Mouse (Mus musculus) megakaryocyte-erythroid progenitor cell, adult 5-6 weeks (primary cell): ENCODE results near the gene Cib1. TPM values are rescaled to one million over a fixed set of nuclear protein-coding genes. Genes with fewer than 3 reads are reported as not detected.

ENCODE experiments used
- ATAC-seq: replicated peaks from 2 replicates; pipeline ENCODE4 v1.8.0; 2016; ENCODE audit warnings: mild to moderate bottlenecking, inconsistent platforms; ENCODE audit not compliant: severe bottlenecking, poor library complexity, low FRiP score, low TSS enrichment
- total RNA-seq, 2 experiments: library from RNA; stranded (forward) in 1 of 2; stranded (reverse) in 1 of 2; fragments of 200-1000, 215-1000 nt in 1 of 2; fragments of >200 nt in 1 of 2; fragmentation: Nextera tagmentation in 1 of 2; gene quantifications; 2 replicates each; pipeline ENCODE4 v1.2.3; 2014 to 2017

The Cib1 gene
- total RNA-seq, 2 experiments from 2014 or later, result 42.4 to 65.7 TPM

DNA sequence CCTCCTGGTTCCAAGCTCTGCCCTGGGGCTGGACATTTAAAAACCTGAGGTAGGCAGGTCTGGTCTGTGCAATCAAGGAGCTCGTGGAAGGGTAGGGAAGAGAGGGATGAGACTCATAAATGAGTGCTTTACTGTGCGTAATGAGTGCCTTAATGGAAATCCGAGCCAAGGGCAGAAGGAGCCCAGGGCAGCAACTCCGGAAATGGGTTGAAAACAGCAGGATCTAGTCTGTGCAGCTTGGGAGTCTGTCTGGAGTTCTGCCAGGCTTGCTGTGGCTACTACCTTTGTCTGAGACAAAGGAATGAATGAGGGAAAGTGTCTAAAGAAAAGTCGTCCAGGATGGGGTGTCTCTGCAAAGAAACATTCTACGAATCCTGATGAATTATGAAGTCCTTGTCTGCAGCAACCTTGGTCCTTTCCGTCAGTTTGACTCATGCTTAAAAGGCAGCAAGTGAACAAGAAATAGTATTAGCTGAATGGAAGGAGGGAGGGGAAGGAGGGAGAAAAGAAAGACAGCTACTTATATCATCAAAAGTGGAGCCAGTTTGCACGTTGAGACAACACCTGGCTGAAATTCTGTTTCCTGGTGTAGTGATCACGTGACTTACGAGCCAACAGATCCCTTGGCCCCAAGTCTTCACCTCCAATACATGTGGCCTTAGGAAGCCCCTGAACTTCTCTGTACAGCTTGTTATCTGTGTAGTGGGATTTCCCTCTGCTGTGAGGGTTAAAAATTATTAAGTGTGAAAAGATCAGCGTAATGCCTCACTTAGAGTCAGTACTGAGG, 43.3 kb downstream of the Cib1 start:
- ATAC-seq, result no peak

DNA sequence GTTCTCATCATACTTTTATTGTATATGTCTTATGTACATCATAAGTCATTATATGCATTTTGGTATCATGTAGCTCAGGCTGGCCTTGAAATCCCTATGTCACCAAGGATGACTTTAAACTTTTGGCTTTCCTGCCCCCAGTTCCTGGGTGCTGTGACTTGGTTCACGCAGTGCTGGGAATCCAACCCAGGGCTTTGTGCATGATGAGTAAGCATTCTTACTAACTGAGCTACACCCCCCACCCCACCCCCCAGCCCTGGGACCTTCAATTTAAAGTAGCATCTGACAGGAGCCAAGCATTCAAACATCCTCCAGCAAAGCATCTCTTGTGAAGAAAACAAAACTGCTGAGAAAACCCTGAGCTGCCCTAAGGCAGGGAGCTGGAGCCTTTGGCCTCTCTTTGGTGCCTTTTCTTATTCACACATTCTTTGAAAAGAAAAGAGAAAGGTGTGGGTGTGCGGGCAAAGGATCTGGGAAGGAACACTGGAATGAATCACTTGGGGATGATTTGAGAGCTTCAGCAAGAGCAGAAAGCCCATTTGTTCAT, 44.0 kb downstream of the Cib1 start:
- no peak for ATAC-seq

DNA sequence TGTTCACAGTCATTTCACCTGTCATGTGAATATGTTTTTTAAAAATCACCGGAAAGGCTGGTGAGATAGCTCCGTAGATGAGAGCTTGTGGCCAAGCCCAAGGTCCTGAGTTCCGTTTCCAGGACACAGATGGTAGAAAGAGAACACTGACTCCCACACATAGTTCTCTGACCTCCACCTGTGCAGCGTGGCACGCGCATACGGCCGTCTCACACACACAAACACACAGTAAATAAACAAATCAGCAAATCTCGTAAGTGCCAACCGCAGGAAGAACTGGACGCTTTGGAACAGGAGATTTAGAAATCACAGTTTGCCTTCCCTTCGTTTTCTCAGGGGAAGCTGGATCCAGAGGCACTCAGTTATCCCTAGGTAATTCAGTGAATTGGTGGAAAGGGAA, 45.1 kb downstream of the Cib1 start:
- ATAC-seq, result no peak

- peak; percentile 39; the same call in 1 of the 2 replicates for ATAC-seq
These were observed 45.9 kb downstream of the Cib1 start, which contains the start of gene Sema4b for GRCm38 (mm10) chr7:80186531-80187296. Sema4b (plus strand) TSS chr7:80186841.

DNA sequence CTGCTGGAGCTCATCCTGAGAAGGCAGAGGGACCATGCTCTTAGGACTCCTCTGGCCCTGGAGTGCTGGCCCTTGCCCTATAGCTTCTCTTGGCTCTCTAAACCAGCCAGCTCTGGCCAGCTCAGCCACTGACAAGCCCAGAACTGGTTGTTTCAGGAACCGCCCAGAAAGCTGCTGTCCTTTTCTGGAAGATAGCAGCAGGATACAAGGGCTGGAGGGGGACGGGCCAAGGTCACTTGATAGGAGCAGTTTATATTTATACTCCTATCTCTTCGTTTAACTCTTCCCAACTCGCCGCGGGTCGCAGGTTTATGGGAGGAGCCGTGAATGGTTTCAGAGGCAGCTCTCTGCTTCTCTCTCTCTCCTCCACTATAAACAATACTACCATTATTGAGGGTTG, 46.6 kb downstream of the Cib1 start:
- ATAC-seq, result peak; percentile 63

DNA sequence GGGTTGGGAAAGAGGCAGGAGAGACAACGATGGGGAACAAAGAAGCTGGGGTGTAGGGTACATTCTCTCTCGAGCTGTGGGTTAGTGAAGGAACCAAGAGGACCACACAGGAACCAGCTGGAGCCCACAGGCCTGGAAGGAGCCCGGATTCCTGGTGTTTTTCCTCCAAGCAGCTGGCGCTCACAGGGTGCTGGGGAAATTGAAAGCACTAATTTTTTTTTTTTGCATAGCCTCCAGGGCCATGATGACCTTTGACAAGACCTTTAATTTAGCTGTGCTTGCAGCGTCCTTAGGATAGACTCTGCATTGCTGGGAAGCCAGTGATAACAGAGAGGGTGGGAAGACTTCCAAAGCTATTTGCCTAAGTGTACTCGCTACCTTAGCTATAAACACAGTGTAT, 47.6 kb downstream of the Cib1 start:
- ATAC-seq, result no peak

GRCm38 (mm10) chr7:80184551-80184950, 48.1 kb downstream of the Cib1 start:
- ATAC-seq, result no peak

GRCm38 (mm10) chr7:80183969-80184368, 48.6 kb downstream of the Cib1 start:
- no peak for ATAC-seq

- ATAC-seq, result no peak
These were observed 49.1 kb downstream of the Cib1 start for GRCm38 (mm10) chr7:80183466-80183865.

DNA sequence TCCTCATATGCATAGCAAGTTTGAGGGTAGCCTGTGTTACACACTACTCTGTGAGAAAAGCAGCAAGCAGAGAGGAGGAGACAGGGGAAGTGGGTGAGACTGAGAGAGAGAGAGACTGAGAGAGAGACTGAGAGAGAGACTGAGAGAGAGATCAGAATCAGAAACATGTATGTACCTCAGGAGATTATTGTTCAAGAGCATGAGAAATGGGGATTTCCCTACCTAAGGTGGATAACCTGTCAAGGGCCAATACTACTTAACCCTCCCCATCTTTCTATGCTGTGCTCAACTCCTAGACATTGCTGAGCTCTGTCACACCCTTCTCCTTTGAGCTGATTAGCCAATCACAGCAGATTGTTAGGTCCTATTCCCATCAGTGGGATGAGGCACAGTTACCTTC, 50.5 kb downstream of the Cib1 start:
- ATAC-seq, result no peak

DNA sequence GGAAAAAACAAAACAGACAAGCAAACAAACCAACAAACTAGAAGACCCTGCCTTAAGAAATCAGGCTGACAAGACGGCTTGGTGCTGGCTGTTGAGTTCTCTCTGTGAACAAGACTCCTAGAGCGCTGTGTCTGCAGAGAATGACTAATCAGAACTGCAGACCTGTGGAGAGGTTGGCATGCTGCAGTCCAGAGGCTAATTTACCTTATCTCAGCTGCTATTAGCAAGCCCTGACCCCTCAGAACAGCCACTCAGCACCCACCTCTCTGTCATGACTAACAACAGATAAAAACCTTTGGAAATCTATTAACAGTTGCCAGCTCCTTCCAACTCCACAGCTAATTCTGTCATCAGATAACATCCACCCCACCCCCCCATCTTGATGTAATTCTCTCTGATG, 51.5 kb downstream of the Cib1 start:
- peak; percentile 58 for ATAC-seq

- ATAC-seq, result no peak
These were observed 52.4 kb downstream of the Cib1 start for GRCm38 (mm10) chr7:80180202-80180601.

DNA sequence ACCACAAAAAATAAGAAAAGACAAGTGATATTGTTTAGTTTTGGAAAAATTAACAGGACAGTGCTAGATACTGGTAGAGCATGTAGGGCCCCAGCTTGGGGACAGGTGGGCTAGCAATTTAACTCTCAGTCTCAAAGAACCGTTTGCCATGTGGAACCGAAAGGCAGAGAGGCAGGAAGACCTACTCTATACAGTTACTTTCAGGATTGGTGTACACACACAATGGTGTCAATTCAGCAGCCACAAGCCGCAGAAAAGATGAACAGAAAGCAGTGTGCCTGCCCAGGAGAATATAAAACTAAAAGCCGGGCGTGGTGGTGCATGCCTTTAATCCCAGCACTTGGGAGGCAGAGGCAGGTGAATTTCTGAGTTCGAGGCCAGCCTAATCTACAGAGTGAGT, 52.8 kb downstream of the Cib1 start:
- ATAC-seq, result no peak

DNA sequence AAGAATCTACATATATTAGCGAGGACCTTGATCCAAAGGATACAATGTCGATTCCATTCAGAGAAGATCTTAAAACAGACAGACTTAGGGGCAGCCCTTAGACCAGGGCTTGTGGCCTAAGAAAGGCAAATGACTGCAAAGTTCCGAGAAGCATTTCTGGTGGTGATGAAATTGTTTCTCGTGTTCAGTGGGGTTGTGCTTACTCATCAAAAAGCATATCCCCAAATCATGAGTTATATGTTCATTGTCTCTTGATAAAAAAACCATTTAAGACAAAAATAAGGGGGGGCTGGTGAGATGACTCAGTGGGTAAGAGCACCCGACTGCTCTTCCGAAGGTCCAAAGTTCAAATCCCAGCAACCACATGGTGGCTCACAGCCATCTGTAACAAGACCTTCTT, 53.3 kb downstream of the Cib1 start:
- ATAC-seq, result no peak

- no peak for ATAC-seq
These were observed 54.4 kb downstream of the Cib1 start for GRCm38 (mm10) chr7:80178037-80178729.

DNA sequence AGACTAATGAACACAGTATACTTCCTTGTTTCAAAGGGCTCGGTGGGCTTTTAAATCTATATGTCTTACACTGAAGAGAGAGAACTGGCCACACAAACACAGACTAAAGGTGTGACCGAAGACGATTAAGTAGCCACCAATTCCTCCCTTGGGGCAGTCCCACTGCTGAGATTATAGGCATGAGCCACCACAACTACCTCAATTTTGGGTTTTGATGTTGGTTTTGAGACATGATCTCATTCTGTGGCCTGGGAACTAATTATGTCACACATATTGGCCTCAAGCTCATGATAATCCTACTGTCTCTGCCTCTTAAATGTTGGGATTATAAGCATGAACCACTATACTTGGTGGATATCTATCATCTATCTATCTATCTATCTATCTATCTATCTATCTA, 55.2 kb downstream of the Cib1 start:
- no peak for ATAC-seq
